Mouse (Mus musculus): ENCODE data around the gene Emc9. TPM values are rescaled to one million over a fixed set of nuclear protein-coding genes. Genes with fewer than 3 reads are reported as not detected.

Gene Emc9
- total and polyA plus RNA-seq, 3 experiments, result 38.7 to 59.4 TPM; not detected in 1

GRCm38 (mm10) chr14:55540067-55540786, 44.9 kb downstream of the Emc9 start, which contains the start of gene Pck2:
Gene Pck2 (plus strand): TSS chr14:55540266.
- Histone ChIP-seq H3K9ac (ENCODE audit: control insufficient read depth, low read depth, low read length, poor library complexity, severe bottlenecking) (peak within 1 kb of the TSS; percentile 93), H3K36me3 (ENCODE audit: control insufficient read depth in 1 of 2, insufficient read depth in 2 of 2, low read length in 2 of 2) (peaks cover 7 to 17% of the 10 kb centered on the region in 2 experiments), H3K79me2 (ENCODE audit: control insufficient read depth, insufficient read depth, low read length, poor library complexity) (peaks cover 15% of the 10 kb centered on the region), H3K4me3 (ENCODE audit: control insufficient read depth in 1 of 2, insufficient read depth in 1 of 2, low read depth in 2 of 2, low read length in 2 of 2) (peak within 1 kb of the TSS; percentile 88 to 94), H3K27ac (ENCODE audit: control insufficient read depth, low read depth, low read length) (peak within 1 kb of the TSS; percentile 90), H3K9me3 (replicated peaks; ENCODE audit: insufficient read depth, low read length) (no peaks in the 10 kb centered on the region), H3K27me3 (ENCODE audit: control insufficient read depth in 1 of 2, insufficient read depth in 2 of 2, low read length in 2 of 2) (no peaks in the 10 kb centered on the region), H3K4me1 (ENCODE audit: control insufficient read depth in 1 of 2, insufficient read depth in 2 of 2, low read length in 2 of 2) (peaks cover 8 to 17% of the 10 kb centered on the region in 2 experiments)
- peak; percentile 98 for DNase-seq (ENCODE audit: low read depth, low spot score)
- TF ChIP-seq MEF2A (IDR thresholded peaks at IDR 0.05; ENCODE audit: extremely low read depth, insufficient replicate concordance, low read depth, low read length, poor library complexity, severe bottlenecking) (no peak), JUND (IDR thresholded peaks at IDR 0.05; ENCODE audit: low read depth, low read length) (no peak), GATA1 (IDR thresholded peaks at IDR 0.05; ENCODE audit: low read depth, low read length) (no peak), GABPA (IDR thresholded peaks at IDR 0.05; ENCODE audit: low read depth, low read length) (no peak), SIN3A (IDR thresholded peaks at IDR 0.05; ENCODE audit: low read length) (peak; percentile 82), ZKSCAN1 (IDR thresholded peaks at IDR 0.05; ENCODE audit: low read depth, low read length) (no peak), NRF1 (IDR thresholded peaks at IDR 0.05; ENCODE audit: insufficient read depth, low read depth, low read length, poor library complexity, severe bottlenecking) (no peak), MAFK (IDR thresholded peaks at IDR 0.05; ENCODE audit: borderline replicate concordance, low read depth, low read length) (no peak), NELFE (IDR thresholded peaks at IDR 0.05; ENCODE audit: low read depth, low read length) (peak; percentile 75), MAX (IDR thresholded peaks at IDR 0.05; ENCODE audit: low read length) (peak; percentile 88), CTCF (IDR thresholded peaks at IDR 0.05 in 2 of 3, conservative IDR thresholded peaks at IDR 0.05 in 1 of 3; ENCODE audit: control insufficient read depth in 1 of 3, insufficient read depth in 1 of 3, low read depth in 2 of 3, low read length in 3 of 3, poor library complexity in 1 of 3, severe bottlenecking in 1 of 3) (no peak), TCF12 (IDR thresholded peaks at IDR 0.05; ENCODE audit: low read depth, low read length) (peak; percentile 51), EP300 (IDR thresholded peaks at IDR 0.05; ENCODE audit: low read depth in 1 of 2, low read length in 2 of 2) (peak in 1 of 2 experiments; percentile 34; a peak in 1 of 4 replicates), POLR2AphosphoS2 (IDR thresholded peaks at IDR 0.05; ENCODE audit: low read length) (peak; percentile 92), RAD21 (IDR thresholded peaks at IDR 0.05; ENCODE audit: low read depth, low read length) (no peak), SMC3 (IDR thresholded peaks at IDR 0.05; ENCODE audit: low read depth, low read length) (no peak), MXI1 (IDR thresholded peaks at IDR 0.05; ENCODE audit: low read depth, low read length) (peak; percentile 78), ELF1 (IDR thresholded peaks at IDR 0.05; ENCODE audit: low read depth, low read length) (no peak), MYB (IDR thresholded peaks at IDR 0.05; ENCODE audit: low read depth, low read length) (no peak), MYC (IDR thresholded peaks at IDR 0.05; ENCODE audit: low read depth, low read length) (peak; percentile 95), RCOR1 (IDR thresholded peaks at IDR 0.05; ENCODE audit: low read depth, low read length) (no peak), USF1 (IDR thresholded peaks at IDR 0.05; ENCODE audit: low read depth, low read length) (no peak; the same call in 1 of the 2 replicates), USF2 (IDR thresholded peaks at IDR 0.05; ENCODE audit: borderline replicate concordance in 1 of 2, insufficient read depth in 1 of 2, low read depth in 1 of 2, low read length in 2 of 2) (no peak), UBTF (IDR thresholded peaks at IDR 0.05; ENCODE audit: borderline replicate concordance, insufficient read depth, low read depth, low read length) (no peak), CHD2 (IDR thresholded peaks at IDR 0.05; ENCODE audit: low read length) (no peak), POLR2AphosphoS5 (IDR thresholded peaks at IDR 0.05; ENCODE audit: borderline replicate concordance, low read depth, low read length) (no peak), TBP (IDR thresholded peaks at IDR 0.05; ENCODE audit: low read depth, low read length) (0 out of 2 replicates have a peak, but pooled peaks have one; percentile 73), POLR2A (IDR thresholded peaks at IDR 0.05; ENCODE audit: control insufficient read depth in 1 of 2, insufficient read depth in 1 of 2, low read depth in 1 of 2, low read length in 2 of 2, poor library complexity in 1 of 2) (peak; percentile 41 to 77; a peak in 2 of 4 replicates), ETS1 (IDR thresholded peaks at IDR 0.05; ENCODE audit: low read depth, low read length) (peak; percentile 56; the same call in 1 of the 2 replicates), KAT2A (conservative IDR thresholded peaks at IDR 0.05; ENCODE audit: low read depth, low read length) (peak; percentile 47; the same call in 1 of the 2 replicates), ZC3H11A (IDR thresholded peaks at IDR 0.05; ENCODE audit: low read depth, low read length) (no peak), HCFC1 (IDR thresholded peaks at IDR 0.05; ENCODE audit: low read depth, low read length) (peak; percentile 68), BHLHE40 (IDR thresholded peaks at IDR 0.05; ENCODE audit: borderline replicate concordance, low read depth, low read length) (no peak), ZMIZ1 (IDR thresholded peaks at IDR 0.05; ENCODE audit: low read depth, low read length) (peak; percentile 83), ZNF384 (IDR thresholded peaks at IDR 0.05; ENCODE audit: low read depth, low read length) (no peak), MAZ (IDR thresholded peaks at IDR 0.05; ENCODE audit: low read depth, low read length) (peak; percentile 78; the same call in 1 of the 2 replicates)
